Mouse (Mus musculus) E14TG2a.4 (cell line): ENCODE data around the gene Trim37.

Experiments
- CTCF ChIP-seq: conservative IDR thresholded peaks from 2 replicates; pipeline ENCODE4 v1.5.1; 2014; ENCODE audit warnings: low read length
- POU5F1 ChIP-seq: IDR thresholded peaks from 2 replicates; pipeline ENCODE4 v1.6.1; 2014; ENCODE audit warnings: low read length, borderline replicate concordance

GRCm38 (mm10) chr11:87173625-87174024 lies 46.7 kb downstream of the Trim37 start:
- TF ChIP-seq CTCF = no peak
- no peak for TF ChIP-seq POU5F1
